Comparison of ENCODE assay signal across 13 mouse cellular contexts in genomic region chr17:24546234-24546633, GRCm38 (mm10).
"Had no signal": no experiment of that assay in that cellular context is flagged by ENCODE, and none has a peak within 500 bp of the region (broad histone marks: within the 10 kb centered on the region; RNA-seq: fewer than 3 reads in every experiment).

No protein-coding gene starts in this region.

- ATAC-seq: hindbrain, postnatal 0 days; liver, embryonic 12.5 days; midbrain, embryonic 15.5 days had no signal

- DNase-seq: layer of hippocampus, postnatal 36 days; lung, embryonic 14.5 days; lung, postnatal 4 days; retina, postnatal 1 day; right cerebral cortex, postnatal 4 days; thymus, postnatal 36 days had no signal

- H3K4me2 ChIP-seq: limb, embryonic 15.5 days; liver, embryonic 12.5 days; lung, embryonic 14.5 days; midbrain, embryonic 15.5 days; neural tube, embryonic 13.5 days; stomach, embryonic 15.5 days had no signal

- H3K9me3 ChIP-seq: limb, embryonic 15.5 days; liver, embryonic 12.5 days; midbrain, embryonic 10.5 days; midbrain, embryonic 15.5 days; neural tube, embryonic 13.5 days; stomach, embryonic 15.5 days had no signal

- H3K36me3 ChIP-seq: limb, embryonic 15.5 days; liver, embryonic 12.5 days; midbrain, embryonic 15.5 days; neural tube, embryonic 13.5 days; stomach, embryonic 15.5 days had no signal

- H3K27me3 ChIP-seq: stomach, embryonic 15.5 days had no signal

- H3K4me3 ChIP-seq: limb, embryonic 15.5 days; liver, embryonic 12.5 days; midbrain, embryonic 10.5 days; midbrain, embryonic 15.5 days; neural tube, embryonic 13.5 days; stomach, embryonic 15.5 days had no signal

- H3K27ac ChIP-seq: hindbrain, postnatal 0 days; limb, embryonic 15.5 days; liver, embryonic 12.5 days; midbrain, embryonic 10.5 days; midbrain, embryonic 15.5 days; neural tube, embryonic 13.5 days; stomach, embryonic 15.5 days had no signal

- H3K9ac ChIP-seq: limb, embryonic 15.5 days; liver, embryonic 12.5 days; lung, embryonic 14.5 days; midbrain, embryonic 15.5 days; neural tube, embryonic 13.5 days; stomach, embryonic 15.5 days had no signal
